13 mouse cellular contexts compared by ENCODE assay signal in the genomic region with DNA sequence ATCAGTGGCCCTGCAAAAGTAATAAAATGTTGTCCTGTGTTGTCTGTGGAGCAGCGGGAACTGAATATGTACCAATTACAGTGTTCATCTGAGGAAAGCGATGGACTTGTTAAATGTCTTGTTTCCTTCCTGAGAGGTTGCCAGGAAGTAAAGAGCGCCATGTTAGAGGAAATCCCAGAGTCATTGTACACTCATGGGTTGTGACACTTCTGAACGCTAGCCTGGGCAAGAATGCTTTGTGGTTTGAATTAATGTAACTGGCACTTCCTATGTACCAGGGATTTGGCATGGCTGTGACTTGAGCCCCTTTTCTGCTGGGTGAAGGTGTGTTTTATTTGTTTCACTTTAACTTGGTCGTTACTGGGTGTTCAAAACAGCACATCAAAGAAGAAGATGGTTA.
"Had no signal": no experiment of that assay in that cellular context is flagged by ENCODE, and none has a peak within 500 bp of the region (broad histone marks: within the 10 kb centered on the region; RNA-seq: fewer than 3 reads in every experiment).

No protein-coding gene starts in this region.

- H3K4me1 ChIP-seq: lung, embryonic 15.5 days; midbrain, embryonic 13.5 days; midbrain, embryonic 15.5 days; neural tube, embryonic 12.5 days had no signal

- DNase-seq: lung, adult 18-20 months; lung, postnatal 14 days; lung, postnatal 36 days; right cerebral cortex, postnatal 14 days; thymus, adult 18-20 months; thymus, postnatal 14 days; thymus, postnatal 36 days had no signal

- H3K4me3 ChIP-seq: lung, embryonic 15.5 days; megakaryocyte, embryonic 14.5 days; midbrain, embryonic 13.5 days; midbrain, embryonic 15.5 days; neural tube, embryonic 12.5 days had no signal

- ATAC-seq: lung, postnatal 0 days; midbrain, embryonic 13.5 days; midbrain, embryonic 15.5 days had no signal
